In genomic region chr9:15017791-15018755, GRCm38 (mm10) we compare ENCODE assay signal across 12 mouse cellular contexts. TPM values are rescaled to one million over a fixed set of nuclear protein-coding genes. Genes with fewer than 3 reads are reported as not detected.
DNase-seq lines count a peak whose midpoint lies in the region; ATAC-seq and TF ChIP-seq lines count a peak whose summit lies in the region.
"Had no signal": no experiment of that assay in that cellular context is flagged by ENCODE, and none has a peak within 500 bp of the region (broad histone marks: within the 10 kb centered on the region; RNA-seq: fewer than 3 reads in every experiment).

No protein-coding gene starts in this region.

- no peak overlapping the region for H3ac ChIP-seq in myocyte (ENCODE audit: control insufficient read depth, insufficient read length)

- H3K79me2 ChIP-seq in myocyte (ENCODE audit: control insufficient read depth, insufficient read depth), result no peaks in the 10 kb centered on the region

- no peaks in the 10 kb centered on the region for H3K27me3 ChIP-seq in myocyte (ENCODE audit: control insufficient read depth, insufficient read depth, insufficient read length)
- H3K27me3 ChIP-seq: forebrain, embryonic 13.5 days had no signal

- H3K4me3 ChIP-seq in myocyte, result no peak overlapping the region
- H3K4me3 ChIP-seq: forebrain, embryonic 13.5 days had no signal

- peak; percentile 52 for ATAC-seq in frontal cortex, adult (ENCODE audit: low TSS enrichment)
- ATAC-seq: forebrain, embryonic 13.5 days had no signal

- H3K36me3 ChIP-seq in myocyte (ENCODE audit: control insufficient read depth, insufficient read depth), result no peaks in the 10 kb centered on the region

- no peak for DNase-seq in frontal cortex, postnatal 25 days (ENCODE audit: low spot score in 2 of 2)
- peak; percentile 89 for DNase-seq in CD4-positive helper T cell, adult 2 months (ENCODE audit: low read depth, low spot score)
- peak; percentile 74 to 75 for DNase-seq in cerebellum, postnatal 36 days
- DNase-seq in ovary, postnatal 14 days (ENCODE audit: low spot score), result no peak
- DNase-seq in gastrocnemius, adult 8-10 months (ENCODE audit: low spot score in 2 of 2), result no peak
- no peak for DNase-seq in gastrocnemius, postnatal 14 days
- DNase-seq: adrenal gland, postnatal 25 days; kidney, postnatal 4 days; midbrain, embryonic 14.5 days had no signal

- peak overlapping the region; percentile 68 for H3K4me2 ChIP-seq in myocyte (ENCODE audit: low read depth)
- H3K4me2 ChIP-seq: forebrain, embryonic 13.5 days had no signal

- TF ChIP-seq POLR2A in myocyte (IDR thresholded peaks at IDR 0.05; ENCODE audit: insufficient read length, low read depth), result no peak

- intact Hi-C loops in gastrocnemius, postnatal 14 days (cut with DNase I; ENCODE audit: low total_unique reads), result loop anchor here (5.0 kb wide), 1 partner anchor 156 kb away; the partner anchor contains the start of gene Gpr83

TF ChIP-seq in myocyte, 11 proteins besides CTCF, POLR2A, EP300 and RAD21:
- peak in 1 of 3 experiments; percentile 19 for TF ChIP-seq MYOD1 (IDR thresholded peaks at IDR 0.05; ENCODE audit: control insufficient read depth in 1 of 3, insufficient read length in 2 of 3, low read depth in 2 of 3)
- no peak for TF ChIP-seq SRF (IDR thresholded peaks at IDR 0.05; ENCODE audit: control insufficient read depth, insufficient read length, low read depth)
- TF ChIP-seq TCF12 (IDR thresholded peaks at IDR 0.05; ENCODE audit: insufficient read depth, poor library complexity, severe bottlenecking), result no peak
- TF ChIP-seq CEBPB (IDR thresholded peaks at IDR 0.05; ENCODE audit: insufficient read depth, poor library complexity, severe bottlenecking), result no peak
- no peak for TF ChIP-seq E2F4 (IDR thresholded peaks at IDR 0.05; ENCODE audit: insufficient read depth)
- no peak for TF ChIP-seq TCF3 (IDR thresholded peaks at IDR 0.05; ENCODE audit: insufficient read length, low read depth)
- no peak for TF ChIP-seq POLR2AphosphoS2 (IDR thresholded peaks at IDR 0.05; ENCODE audit: insufficient read length, low read depth)

RNA-seq across cellular contexts. Expression of gene Panx1, which starts 27.2 kb away (rescaled TPM):
- polyA plus RNA-seq in myocyte (2012; fragmentation: generic; extraction: Trizol), result 54.7 TPM
- 10 to 100 TPM; 26.9 to 36.7 (median 27.8) TPM for total RNA-seq in gastrocnemius, adult 8-10 months (2022)
- 10 to 100 TPM; 18.6 to 43.0 TPM for total RNA-seq in gastrocnemius, postnatal 14 days (2021)

Comparison
In these comparisons a context has a peak if more than half of its experiments do, and no peak if none do; other contexts are left out.
1. DNase-seq: peak in CD4-positive helper T cell, adult 2 months (single experiment) and cerebellum, postnatal 36 days (2 of 2); none in frontal cortex, postnatal 25 days (0 of 2), ovary, postnatal 14 days (single experiment), gastrocnemius, adult 8-10 months (0 of 2) and gastrocnemius, postnatal 14 days (single experiment).